Mouse (Mus musculus): ENCODE measurements around the gene Sgcb.
A peak's percentile ranks its signal among the peaks of the same experiment; 100 is the strongest.
"Not testable (repeated sequence)": the region's sequence is repeated elsewhere in the genome, so short reads cannot be mapped to it uniquely, and the experiment has no call there.

Gene Sgcb

DNA sequence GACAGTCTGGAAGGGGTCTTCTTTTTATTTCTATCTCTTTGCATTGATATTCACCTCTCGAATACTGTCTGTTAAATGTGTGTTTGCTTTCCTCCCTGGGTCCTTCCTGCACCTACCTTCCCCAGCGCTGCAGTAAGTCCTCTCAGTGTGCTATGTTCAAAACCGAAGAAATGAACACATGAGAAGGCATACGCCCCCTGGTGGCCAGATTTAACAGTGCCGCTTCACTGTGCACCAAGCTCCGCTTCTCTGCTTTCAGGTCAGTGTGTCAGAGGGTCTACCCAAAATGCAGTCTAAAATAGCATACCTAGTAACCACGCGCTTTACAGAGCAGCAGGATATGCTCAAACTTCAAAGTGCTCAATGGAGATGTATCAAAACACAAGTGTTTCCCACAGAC, 14.4 kb downstream of the Sgcb start:
- DNase-seq (ENCODE audit: low read depth) = peak; percentile 38

DNA sequence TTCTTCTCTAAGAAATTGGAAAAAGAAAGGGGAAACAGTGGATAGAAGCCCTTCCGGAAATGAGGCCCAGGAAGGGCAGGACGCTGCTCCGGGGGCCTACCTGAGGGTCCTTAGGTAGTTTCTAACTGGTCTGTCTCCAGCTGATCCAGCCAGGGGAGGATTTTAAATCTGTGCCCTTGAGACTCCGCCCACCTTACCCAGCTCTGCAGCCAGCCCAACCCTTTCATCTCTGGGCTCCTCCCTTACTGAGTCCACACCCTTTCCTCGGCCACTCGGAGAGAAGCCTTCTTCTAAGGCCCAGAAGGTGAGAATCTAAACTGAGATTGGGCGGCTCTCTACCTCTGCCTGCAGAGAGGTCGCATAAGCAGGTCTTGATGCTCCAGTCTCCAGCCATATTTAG, 15.3 kb downstream of the Sgcb start, which contains the start of gene Lrrc66:
Lrrc66 (minus strand) TSS at position 236 of the 400 bp plus-strand sequence.
- DNase-seq (ENCODE audit: low read depth) = no peak

DNA sequence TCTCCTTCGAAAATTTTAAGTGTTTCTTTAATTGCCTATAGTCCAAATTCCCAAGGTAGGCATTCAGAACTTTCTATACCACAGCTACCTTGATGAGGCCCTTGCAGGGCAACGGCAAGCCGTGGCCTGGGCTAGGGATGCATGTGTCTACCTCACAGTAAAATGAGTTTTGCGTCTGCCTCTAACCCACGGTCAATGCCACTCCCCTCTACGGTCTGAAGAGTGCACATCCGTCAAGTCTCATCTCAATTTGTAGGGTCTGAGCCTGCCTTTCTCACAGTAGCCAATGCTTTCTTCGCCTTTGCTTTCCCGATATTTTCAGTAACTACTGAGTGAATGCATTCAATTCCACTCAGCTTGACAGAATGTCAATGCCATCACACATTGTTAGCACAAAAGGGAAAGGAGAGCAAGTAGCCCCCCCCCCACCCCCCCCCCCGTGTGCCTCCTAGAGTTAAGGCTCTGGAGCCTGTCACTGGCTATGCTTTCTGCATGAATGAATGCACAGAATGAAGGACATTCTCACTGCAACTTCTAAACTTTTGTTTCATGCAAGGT, 16.5 kb downstream of the Sgcb start:
- DNase-seq (ENCODE audit: low read depth) = no peak

DNA sequence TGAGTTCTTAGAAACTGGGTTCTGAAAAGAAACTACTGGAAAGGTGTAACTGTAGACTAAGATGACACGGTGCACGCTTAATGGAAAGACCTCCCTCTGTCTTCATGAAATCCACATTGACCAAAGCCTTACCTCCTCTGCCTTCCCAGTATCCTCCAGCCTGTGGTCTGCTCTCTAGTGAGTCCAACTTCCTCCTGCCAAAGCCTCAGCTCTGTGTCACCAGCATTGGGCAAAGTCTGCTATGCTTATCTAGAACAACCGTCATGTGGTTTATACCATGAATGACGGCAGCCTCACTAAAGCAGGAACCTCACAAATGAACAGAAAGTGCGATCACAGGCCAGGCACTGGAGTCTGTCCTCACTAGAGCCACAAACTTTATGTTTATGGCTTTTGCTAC, 17.4 kb downstream of the Sgcb start:
- peak; percentile 63 for DNase-seq (ENCODE audit: low read depth)

DNA sequence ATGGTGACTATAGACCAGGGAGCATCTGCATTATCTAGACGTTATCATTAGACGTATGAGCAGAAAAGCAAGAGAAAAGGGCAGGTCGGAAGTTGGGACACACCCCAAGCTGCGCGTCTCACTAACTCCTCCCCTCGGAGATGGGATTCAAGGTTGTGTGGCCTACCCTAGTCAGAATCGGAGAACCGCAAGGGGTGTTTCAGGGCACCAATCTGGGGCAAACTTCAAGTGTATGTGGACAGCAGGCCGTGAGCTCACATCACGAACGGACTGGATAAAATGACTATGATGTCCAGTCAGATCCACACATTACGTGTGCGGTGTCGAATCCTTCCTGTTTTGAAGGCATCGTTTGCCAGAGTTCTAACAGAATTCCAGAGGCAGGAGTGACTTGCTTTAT, 19.6 kb downstream of the Sgcb start:
- DNase-seq (ENCODE audit: low read depth) = no peak

DNA sequence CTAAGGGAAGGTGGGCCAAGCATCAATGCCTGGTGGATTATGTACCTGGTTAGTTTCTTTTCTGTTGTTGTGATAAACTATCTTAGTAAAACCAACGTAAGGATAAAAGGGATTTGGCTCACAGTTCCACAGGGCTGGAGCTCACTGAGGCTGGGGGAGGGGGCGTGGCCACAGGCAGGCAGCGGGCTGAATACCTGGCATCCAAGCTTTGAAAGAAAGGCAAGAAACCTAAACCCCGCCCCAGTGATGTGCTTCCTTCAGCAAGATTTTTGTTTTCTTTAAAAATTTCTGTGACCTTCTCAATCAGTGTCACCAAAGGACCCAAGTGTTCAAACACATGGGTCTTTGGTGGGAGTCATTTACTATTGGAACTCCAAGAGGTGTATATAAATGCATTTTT, 20.0 kb downstream of the Sgcb start:
- no peak for DNase-seq (ENCODE audit: low read depth)

DNA sequence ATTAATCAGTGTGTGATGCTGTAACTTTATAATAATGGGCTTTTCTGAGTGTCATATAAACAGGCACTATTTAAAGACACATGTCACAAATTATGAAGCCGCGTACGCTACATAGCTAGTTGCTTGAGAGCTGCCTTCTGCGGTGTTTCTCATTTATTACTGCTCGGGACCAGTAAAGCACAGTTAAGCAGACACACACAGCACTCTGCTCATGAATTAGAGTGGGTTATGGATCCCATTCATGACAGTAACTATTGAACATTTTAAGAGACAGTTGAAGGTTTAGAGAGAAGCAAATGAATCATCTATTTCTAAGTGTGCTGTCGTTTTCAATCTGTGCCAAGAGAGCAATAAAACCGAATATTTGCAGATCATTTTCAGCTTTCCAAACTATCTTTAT, 20.7 kb downstream of the Sgcb start:
- no peak for DNase-seq (ENCODE audit: low read depth)

DNA sequence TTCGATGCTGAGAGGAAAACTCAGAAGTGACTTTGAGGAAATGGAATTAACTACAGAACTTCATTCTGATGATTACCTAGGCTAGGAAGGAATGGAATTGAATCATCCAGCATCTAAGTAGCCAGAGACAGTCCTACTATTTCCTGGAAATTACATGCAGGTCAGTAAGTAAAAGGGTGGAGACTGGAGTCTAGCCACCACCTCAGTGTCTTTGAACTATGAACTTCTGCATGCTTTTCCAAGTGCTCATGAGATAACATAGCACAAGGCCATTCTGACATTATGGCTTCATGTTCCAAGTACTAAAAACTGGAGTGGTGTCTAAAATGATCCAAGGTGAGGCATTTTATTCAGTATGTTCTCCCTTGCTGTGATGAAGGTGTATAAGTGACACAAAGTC, 22.1 kb downstream of the Sgcb start:
- no peak for DNase-seq (ENCODE audit: low read depth)

DNA sequence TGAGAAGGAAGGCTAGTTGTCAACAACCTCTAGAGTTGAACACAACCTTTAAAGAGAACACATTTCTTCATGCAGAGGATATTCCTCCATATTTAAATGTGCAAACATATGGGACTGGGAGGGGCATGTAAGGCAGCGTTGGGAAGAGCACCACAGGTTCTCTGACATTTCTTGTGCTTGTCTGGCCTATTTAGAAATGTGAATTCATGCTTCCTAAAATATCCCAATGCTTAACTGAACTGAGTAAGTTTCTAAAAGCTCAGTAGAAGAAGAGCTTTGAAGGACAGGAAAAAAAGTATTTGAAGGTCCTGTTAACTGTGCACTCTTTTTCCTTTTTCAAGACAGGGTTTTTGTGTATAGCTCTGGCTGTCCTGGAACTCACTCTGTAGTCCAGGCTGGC, 28.6 kb downstream of the Sgcb start:
- DNase-seq (ENCODE audit: low read depth) = no peak

DNA sequence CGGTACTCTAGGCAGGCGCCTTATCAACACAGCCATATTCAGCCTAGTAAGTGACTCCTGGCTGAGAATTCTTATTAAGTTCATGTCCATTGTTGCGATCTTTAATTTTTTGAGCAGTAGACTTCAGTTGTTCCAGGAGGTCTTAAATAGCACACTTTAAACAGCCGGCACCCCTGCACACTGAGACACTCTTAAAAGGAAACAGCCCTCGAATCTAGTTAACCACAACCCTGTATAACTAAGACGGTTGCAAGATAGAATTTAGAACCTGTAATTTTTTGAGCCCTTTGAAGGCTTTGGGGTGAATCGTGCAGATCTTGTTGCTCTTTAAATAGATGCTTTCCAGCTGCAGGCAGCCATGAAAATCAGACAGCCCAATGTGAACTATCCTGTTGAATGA, 32.4 kb downstream of the Sgcb start:
- DNase-seq (ENCODE audit: low read depth) = no peak

DNA sequence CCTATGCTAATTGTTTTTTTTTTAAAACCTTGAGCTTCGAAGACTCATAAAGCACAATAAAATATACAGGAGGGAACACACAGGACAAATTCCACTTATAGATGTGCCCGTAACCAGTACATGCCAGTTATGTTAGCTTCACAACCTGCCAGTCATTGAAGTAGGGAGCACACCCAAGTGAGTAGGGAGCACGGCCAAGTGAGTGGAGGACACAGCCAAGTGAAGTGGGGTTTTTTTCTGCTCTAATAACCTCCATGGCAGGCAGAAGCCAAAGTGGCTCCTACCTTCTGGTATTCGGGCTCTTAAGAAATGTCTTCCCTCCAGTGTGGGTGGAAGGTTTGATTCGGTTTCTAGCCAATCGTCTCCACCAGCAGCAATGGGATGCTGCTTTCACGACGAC, 34.3 kb downstream of the Sgcb start:
- DNase-seq (ENCODE audit: low read depth) = no peak

DNA sequence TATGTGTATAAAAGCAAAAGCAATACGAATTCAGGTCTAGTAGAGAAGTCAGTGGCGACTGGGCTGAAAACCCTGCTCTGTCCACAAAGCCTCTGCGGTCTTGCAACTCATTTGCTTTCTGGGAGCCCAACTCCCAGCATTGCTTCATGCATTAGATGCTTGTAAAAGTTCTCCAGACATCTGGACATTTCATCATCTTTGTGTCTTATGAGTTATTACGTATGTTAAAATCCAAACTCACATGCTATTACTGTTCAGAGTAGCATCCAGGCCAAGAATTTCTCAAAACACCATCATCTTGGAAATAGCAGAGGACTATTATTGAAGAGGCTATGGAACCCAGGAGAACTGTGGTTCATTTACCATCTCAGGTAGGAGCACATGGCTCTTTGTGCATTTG, 36.5 kb downstream of the Sgcb start:
- DNase-seq (ENCODE audit: low read depth) = no peak

DNA sequence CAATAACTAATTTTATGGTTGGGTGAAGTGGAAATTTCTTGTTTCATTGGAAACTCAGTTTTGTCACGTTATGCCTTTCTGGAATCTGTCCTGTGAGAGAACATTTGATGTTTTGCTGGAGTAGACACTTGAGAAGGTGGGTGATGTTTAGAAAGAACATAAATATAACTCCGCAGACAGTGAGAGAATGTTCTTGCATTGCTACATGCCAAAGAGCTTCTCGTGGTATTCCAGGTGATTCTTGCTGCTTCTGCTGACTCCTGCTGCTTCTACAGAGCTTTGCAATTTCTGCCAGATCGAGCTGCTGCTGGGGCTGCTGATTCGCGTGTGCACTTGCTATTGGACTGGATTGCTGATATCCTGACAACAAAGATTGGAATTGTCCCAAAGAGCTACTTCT, 42.6 kb downstream of the Sgcb start:
- no peak for DNase-seq (ENCODE audit: low read depth)

DNA sequence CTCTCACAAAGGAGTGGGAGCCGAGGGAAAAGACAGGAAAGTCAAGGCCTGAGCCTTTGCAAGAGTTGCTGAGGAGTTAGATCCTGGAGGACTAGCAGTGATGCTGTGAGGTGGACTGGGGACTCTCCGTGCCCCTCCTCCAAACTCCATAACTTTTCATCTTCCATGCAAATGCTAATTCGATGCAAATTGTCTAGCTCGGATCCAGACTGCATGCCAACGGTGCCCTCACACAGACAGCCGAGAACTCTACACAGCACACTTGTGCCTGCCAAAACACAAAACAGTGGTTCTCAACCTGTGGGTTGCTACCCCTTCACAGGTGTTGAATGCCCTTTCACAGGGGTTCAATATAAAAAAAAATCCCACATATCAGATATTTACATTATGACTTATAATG, 43.0 kb downstream of the Sgcb start:
- DNase-seq (ENCODE audit: low read depth) = no peak

DNA sequence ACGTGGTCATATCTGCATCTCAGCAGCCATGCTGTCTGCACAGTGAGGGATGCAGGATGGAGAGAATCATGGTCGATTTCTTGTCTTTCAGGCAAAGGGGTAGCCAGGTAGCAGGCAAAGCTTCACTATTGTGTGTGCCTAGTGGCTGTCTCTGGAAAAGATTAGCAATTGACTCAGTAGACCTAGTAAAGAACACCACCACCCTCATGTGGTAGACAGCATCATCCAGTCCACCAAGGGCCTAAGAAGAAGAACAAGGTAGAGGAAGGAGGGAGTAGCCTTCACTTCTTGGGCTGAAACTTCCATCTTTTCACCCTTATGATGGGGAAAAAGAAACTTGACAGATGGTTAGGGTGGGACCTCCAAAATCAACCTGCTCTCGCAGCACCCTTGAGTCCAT, 44.7 kb downstream of the Sgcb start:
- no peak for DNase-seq (ENCODE audit: low read depth)

DNA sequence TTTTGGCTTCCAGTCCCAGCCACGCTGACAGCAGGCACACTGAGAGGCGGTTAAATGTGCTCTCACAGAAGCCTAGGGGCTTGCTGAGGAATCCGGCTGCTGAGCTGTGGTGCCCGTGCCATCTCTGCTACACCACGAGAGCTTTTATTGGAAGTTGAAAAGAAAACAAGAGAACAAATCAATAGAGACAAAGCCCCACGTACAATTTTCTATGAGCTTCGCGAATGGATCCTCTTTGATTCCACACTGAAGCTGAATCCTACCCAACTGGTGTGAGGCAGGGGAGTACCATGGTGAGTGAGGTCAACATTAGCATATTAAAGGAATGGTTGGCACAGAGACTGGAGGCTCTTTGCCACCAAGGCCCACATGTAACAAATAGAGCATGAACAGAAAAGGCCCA, 46.2 kb downstream of the Sgcb start:
- DNase-seq (ENCODE audit: low read depth) = no peak

DNA sequence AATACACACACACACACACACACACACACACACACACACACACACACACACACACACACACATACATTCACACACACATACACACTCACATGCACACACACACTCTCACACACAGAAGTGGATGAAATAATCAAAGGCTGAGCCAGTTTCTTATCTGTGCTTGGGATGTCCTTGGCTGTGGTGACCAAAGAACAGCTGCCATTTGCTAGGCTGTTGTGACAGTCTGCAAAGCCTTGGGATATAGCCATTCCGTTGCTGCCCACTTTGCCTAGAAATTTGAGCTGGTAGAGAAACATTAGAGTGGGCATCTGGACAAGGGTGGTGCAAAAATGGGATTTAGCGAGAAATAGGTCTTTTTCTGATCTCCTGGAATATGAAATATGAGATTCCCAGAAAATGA, 47.6 kb downstream of the Sgcb start:
- no peak for DNase-seq (ENCODE audit: low read depth)

DNA sequence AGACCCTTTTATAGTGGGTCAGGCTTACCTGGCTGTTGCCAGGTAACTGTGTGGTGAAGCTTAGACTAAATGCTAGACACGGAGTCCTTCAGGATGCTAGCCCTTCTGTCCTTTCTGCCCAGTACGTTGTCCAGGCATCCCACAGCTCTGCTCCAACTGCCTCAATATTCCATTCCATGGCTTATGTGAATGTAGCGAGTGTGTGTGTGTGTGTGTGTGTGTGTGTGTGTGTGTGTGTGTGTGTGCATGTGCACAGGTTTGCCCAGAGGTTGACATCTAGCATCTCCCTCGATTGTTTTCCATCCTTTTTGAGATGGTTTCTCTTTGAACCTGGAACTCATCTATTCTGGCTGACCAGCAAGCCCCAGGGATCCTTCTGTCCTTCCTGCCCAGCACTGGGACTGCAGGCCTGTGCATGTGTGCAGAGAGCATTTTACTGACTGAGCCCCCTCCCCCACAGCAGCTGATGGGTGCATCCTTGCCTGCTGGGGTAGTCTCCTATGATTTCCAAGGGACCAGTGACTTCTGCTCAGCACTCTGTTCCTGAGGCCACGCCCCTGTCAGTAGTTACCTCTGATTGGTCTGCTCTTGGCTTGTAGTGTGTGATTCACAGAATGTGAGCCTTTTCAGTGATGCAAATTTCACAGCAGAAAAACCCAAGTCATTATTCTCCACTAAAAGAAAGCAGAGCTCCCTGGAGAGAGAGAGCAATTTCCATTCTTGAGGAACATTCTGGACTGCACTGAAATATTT, 48.5 kb downstream of the Sgcb start:
- no peak for DNase-seq (ENCODE audit: low read depth)

DNA sequence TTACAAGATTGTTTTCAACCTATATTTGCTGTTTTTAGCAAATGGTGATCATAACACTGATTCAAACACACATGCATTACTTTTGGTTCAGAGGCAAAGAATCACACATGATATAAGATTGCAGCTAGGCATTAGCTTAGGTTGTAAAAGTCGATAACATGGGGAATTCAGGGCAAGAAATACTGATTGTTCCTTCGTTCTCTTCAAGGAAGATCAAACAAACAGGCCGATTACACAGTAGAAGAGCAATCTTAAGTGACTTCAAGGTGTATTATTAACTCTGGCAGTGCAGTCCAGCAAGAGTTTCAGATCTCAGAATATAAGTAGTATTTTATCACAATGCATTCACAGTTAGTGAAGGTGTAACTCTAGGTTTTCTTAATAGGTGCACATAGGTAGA, 60.5 kb downstream of the Sgcb start:
- DNase-seq (ENCODE audit: low read depth) = no peak

DNA sequence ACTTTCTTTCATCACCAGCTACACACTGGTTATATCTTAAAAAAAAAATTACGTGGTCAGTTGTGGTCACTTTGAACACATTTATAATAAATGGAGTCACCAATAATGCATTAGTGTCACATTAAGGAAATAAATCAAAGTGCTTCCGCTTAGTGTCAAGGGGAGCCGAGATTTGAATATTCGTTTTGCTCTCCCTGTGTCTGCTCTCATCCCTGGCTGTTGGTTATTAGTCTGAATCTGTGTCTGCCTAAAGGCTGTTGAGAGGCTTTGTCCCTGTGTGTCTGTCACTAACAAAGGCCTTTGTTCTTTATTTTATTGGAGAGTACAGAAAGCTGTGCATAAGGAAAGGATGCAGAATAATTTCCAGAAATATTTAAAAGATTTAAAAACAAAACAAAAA, 61.0 kb downstream of the Sgcb start:
- DNase-seq (ENCODE audit: low read depth) = no peak

DNA sequence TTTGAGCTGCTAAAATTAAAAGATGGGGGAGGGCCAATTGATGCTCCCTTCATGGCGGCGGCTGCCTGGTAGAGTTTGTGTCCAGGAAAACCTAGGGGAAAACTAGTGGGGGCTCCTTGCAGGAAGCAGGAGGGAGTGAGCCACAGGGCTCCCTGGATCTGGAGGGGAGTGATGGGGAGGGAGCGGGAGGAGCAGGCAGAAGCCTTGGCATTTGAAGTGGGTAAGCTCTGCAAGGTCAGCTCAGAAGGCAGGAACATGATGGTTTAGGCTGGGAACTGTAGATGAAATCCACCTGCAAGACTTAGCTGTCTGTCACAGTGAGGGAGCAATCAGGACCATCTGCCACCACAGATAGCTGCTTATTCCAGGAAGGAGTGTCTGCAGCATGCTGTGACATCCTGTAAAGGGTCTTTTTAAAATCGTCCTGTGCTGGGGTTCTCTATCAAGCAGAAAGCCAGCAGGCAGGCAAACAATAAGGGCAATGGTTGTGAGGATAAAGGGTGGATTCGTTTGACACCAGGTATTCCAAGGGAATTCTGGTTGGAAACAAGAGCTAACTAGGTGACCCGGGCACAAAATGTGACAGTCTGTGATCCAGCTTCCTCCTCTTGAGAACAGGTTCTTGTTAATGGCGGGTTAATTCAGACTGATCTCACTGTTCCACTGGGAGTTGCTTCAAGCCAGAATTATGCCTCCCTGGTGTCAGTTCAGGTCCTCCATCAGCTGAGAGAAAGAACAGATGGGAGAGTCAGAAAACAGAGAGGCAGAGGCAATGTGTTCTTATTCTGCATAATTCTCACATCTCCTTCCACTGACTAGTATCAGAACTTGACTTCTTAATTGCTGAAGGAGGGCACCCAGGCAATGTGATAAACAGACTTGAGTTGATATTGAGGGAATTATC, 62.1 kb downstream of the Sgcb start:
- no peak for DNase-seq (ENCODE audit: low read depth)

DNA sequence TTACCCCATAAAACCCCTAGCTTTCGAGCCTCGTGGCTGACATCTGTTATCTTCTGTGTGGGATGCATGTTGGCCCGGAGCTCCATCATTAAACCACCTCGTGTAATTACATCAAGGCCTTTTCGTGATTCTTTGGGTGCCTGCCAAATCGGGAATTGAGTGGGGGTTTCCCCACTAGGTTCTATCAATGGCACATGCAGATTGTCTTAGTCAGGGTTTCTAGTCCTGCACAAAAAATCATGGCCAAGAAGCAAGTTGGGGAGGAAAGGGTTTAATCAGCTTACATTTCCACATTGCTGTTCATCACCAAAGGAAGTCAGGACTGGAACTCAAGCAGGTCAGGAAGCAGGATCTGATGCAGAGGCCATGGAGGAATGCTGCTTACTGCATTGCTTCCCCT, 63.6 kb downstream of the Sgcb start:
- not testable (repeated sequence) for DNase-seq (ENCODE audit: low read depth)

All from c-Kit-positive CD71-negative TER-119-negative erythroid progenitor cells, embryonic 14.5 days (primary cell).